Mouse (Mus musculus) retina, adult 2 months (tissue): ENCODE measurements around the gene Kcnq2.

Source experiments
- DNase-seq: peaks from one replicate; pipeline ENCODE4 v3.0.0-alpha.2; 2012; ENCODE audit warnings: low read depth, low spot score

Kcnq2 gene

GRCm38 (mm10) chr2:181104111-181104510 is 31.0 kb downstream of the Kcnq2 start:
- DNase-seq, result no peak

DNA sequence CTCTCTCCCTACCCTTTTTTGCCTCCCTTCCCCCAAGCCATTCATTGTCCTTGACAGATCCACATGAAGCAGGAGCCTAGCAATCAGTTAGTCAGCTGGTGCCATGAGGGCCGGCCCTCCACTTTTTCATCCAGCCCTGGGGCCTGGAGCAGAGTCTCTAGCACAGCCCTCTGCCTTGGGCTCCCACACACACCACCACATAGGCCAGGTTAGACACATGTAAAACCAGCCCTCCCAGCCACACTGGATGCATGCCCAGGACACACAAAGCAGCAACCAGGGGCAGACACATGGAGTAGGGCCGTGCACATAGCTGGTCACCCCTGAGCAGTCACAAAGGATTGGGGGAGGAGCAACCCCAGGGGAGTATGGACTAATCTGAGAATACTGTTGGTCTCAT is 32.9 kb downstream of the Kcnq2 start:
- no peak for DNase-seq

GRCm38 (mm10) chr2:181101626-181102025 is 33.5 kb downstream of the Kcnq2 start:
- DNase-seq, result no peak

- no peak for DNase-seq
Measured at GRCm38 (mm10) chr2:181100087-181100486, 35.0 kb downstream of the Kcnq2 start.

DNA sequence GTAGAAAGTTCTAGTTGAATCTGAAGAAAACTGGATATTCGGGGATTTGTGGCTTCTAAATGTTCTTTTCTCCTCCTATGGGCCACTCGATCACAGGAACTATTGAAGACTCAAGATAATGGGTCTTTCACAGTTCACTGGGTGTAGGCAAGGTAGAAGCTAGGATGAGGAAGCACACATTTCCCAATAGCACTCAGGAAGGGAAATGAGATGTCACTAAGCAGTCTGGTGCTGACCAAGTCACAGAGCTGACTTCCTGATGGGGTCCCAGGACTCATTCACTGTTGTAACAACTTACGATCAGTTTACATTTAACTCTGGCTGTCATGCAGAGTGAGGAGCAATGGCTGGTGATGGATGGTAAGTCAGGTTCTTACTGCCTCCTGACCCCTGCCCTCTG is 45.0 kb downstream of the Kcnq2 start:
- no peak for DNase-seq

- DNase-seq, result no peak
Measured at GRCm38 (mm10) chr2:181084997-181085396, 50.1 kb downstream of the Kcnq2 start.

GRCm38 (mm10) chr2:181083945-181084344 is 51.2 kb downstream of the Kcnq2 start:
- DNase-seq, result no peak

DNA sequence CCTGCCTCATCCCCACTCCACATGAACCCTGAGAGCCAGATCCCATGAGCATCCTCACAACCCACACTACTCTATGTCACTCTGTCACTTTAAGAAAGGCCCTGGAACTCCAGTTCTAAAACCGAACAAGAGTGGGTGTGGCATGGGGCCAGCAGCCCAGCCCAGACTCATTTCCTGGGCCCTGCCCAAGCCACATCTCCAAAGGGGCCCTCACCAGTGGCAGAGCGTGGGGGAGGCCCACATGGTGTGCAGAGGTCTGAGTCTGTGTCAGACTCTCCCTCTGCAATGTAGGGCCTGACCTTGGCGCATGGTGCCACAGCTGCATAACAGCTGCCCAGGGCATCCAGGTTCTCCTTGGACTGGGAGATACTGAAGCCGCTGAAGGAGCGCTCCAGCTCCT is 54.2 kb downstream of the Kcnq2 start:
- DNase-seq, result no peak

DNA sequence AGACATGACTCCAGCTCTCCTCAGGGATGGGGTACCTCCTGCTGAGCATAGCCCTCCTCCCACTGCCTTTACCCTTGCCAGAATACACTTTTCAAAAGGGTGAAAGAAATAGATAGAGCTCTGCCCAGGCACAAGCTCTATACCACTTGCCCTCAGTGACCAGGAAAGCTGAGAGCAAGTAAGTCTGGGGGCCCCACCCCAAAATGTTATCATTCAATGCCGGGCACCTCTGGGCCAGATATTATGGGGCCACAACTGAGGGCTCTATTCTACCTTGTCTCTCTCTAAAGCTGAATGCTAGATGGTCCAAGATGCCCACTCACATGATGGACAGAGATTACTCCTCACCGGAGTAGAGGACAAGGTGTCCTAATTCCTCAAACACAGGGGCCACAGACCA is 55.6 kb downstream of the Kcnq2 start:
- DNase-seq, result no peak

DNA sequence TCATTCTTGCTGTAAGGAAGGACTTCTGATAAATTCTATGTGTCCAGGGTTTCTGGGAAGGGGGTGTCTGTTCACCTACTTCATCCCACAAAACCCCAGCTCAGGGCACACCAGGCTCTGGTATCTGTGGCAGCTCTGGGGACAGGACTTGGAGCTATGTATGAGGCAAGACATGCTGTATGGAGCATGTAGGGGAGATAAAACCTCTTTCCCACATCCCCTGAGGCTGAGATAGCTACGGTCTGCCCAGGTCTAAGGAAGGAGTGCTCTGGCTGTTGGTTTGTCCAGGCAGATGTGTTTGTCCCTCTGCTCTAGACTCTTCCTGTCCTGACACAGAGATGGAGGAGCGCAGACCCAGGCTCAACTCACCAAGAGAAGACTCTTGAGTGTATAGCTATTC is 56.2 kb downstream of the Kcnq2 start:
- no peak for DNase-seq

DNA sequence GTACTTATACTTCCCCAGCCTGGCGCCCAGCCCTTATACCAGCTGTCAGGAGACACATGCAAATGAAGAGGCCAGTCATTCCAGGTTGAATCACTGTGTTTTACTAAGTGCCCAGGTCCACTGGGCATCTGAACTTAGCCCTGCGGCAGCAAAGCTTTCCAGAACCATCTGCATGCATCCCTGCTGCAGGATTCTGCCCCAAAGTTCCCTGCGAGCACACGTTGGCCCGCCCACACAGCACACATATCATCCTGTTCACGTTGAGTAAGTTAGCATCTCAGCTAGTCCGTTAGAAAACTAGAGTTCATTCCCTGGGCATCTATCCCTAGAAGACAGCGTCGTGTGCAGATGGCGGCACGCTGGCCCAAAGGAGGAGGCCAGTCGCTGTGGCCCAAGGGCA is 59.6 kb downstream of the Kcnq2 start:
- DNase-seq, result no peak

DNA sequence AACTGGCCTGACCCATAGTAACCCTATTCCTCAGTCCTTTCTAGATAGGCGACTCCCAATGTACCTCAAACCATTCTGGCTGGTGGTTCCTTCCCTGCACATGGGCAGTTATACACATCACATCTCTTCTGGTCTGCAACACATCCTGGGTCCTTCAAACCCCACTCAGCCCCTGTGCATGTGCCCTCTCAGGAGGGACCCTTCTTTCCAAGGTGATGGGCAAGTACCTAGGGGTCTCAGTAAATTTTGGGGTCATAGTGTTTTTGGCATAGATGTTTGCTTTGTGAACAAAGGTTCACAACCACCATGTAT is 62.7 kb downstream of the Kcnq2 start:
- DNase-seq, result no peak

DNA sequence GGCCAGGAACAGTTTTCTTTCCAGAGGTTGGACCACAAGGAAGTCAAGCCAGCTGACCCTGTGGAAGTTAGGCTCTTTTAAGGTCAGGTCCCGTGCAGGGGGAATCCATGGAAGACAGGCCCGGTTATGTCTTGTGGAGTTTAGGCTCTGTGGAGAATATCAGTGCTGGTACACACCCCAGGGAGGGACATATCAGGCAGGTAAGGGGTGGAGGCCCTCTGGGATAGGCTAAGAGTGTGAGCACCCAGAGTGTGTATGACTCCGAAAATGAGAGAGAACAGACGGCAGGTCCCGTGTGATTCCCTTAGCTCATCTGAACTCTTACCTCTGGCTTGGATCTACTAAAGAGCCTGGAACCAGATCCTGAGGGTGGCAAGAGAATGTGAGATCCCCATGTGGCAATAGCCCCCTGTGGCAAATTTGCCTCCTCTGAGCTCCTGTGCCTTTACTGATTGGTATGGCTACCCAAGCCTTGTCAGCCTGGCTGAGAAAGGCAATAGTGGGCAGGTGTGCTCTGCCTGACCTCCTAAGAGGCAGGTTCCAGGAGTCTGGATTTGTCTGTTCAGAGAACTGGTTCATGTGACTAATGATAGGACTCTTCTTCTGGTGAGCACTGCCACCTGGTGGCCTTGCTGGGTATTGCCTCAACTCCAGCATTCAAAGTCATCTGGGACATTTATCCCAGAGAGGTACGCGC is 63.2 kb downstream of the Kcnq2 start:
- DNase-seq, result peak; percentile 70

DNA sequence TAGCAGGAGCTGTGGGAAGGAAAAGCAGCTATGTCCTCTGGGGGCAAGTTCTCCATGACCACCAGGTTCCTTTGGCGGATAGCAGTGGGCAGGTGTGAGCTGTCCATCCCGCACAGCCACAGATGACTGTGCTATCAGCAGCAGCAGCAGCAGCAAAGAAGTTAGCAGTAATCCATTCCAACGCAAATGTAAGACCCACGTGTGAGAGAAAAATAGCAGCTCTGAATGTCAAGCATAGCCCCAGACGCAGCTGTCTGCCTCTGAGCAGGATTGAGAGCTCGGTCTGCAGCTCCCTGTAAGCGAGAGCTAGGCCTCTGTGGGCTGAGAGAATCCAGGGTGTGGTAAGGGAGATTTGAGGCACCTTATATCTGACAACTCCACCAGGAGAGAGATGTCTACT is 65.0 kb downstream of the Kcnq2 start:
- DNase-seq, result no peak

DNA sequence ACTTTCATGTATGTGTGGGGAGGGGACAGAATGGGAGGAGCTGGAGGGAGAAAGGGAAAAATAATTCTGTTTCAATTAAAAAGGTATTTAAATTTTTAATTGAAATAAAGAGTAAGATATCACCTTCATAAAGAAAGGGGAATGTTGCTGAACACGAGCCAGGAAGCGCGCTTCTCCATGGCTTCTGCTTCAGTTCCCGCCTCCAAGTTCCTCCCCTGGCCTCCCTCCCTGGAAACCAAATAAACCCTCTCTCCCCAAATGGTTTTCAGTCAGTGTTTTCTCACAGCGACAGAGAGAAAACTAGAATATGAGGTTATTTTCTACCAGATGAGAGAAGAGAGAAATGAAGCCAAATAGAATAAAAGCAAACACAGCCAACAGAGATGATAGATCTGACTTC is 66.6 kb downstream of the Kcnq2 start:
- no peak for DNase-seq

GRCm38 (mm10) chr2:181065827-181066226 is 69.3 kb downstream of the Kcnq2 start:
- no peak for DNase-seq

DNA sequence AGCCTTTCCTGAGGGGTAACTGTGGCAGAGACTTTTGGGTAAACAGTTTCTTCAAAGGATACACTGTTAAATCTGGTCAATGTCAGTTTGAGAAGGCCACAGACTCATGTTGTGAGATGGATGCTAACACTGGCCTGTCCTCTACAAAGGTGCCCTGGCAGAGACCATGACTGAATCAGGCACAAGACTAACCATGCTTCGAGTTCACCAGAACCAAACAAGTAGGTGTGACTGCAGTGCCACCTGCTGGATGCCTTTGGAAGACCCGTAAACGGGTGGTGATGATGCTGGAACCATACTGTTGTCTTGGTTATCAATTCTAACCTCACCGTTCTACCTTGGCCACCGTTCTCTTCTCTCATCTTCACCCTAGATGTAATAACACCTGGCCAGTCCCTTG is 75.0 kb downstream of the Kcnq2 start:
- peak; percentile 42 for DNase-seq

GRCm38 (mm10) chr2:181058193-181058592 is 76.9 kb downstream of the Kcnq2 start:
- no peak for DNase-seq

- DNase-seq, result no peak
Measured at GRCm38 (mm10) chr2:181057341-181057740, 77.8 kb downstream of the Kcnq2 start.

GRCm38 (mm10) chr2:181052171-181052570 is 82.9 kb downstream of the Kcnq2 start:
- DNase-seq, result no peak

GRCm38 (mm10) chr2:181048986-181049385 is 86.1 kb downstream of the Kcnq2 start:
- DNase-seq, result no peak

GRCm38 (mm10) chr2:181048252-181048945 is 86.7 kb downstream of the Kcnq2 start:
- DNase-seq, result no peak

GRCm38 (mm10) chr2:181044001-181044400 is 91.1 kb downstream of the Kcnq2 start:
- no peak for DNase-seq

GRCm38 (mm10) chr2:181043437-181043836 is 91.7 kb downstream of the Kcnq2 start, which contains the start of gene Chrna4:
Gene Chrna4, minus strand, starts transcription at chr2:181043546.
- DNase-seq, result no peak
